Mouse (Mus musculus): Measurements from ENCODE around the gene Gm14418. TPM values are rescaled to one million over a fixed set of nuclear protein-coding genes. Genes with fewer than 3 reads are reported as not detected.

Gene Gm14418
- total RNA-seq (2023; ENCODE audit: inconsistent age): 0.55 to 3.1 TPM (median 2.0 TPM) in 4 replicates

GRCm38 (mm10) chr2:177398096-177398495, at the start of gene Gm14418:
Gene Gm14418 (minus strand): TSS chr2:177398320.

Other genes with a start within 250 kb of the Gm14418 start
- gene Gm14410, start 191.9 kb downstream of the Gm14418 start, total RNA-seq (2023; ENCODE audit: inconsistent age): 3.1 to 7.3 TPM (median 5.4 TPM) in 3 of 4 replicates, not detected in the other
- gene Gm14409, start 131.3 kb downstream of the Gm14418 start, total RNA-seq (2023; ENCODE audit: inconsistent age): not detected in 4 replicates
- not detected in 4 replicates for gene Gm14412, start 74.0 kb downstream of the Gm14418 start, total RNA-seq (2023; ENCODE audit: inconsistent age)
- gene Zfp970, start 66.4 kb upstream of the Gm14418 start, total RNA-seq (2023; ENCODE audit: inconsistent age): 1.5 to 2.9 TPM (median 2.3 TPM) in 4 replicates
- 2.1 to 4.7 TPM (median 3.3 TPM) in 4 replicates for gene Gm14403, start 99.9 kb upstream of the Gm14418 start, total RNA-seq (2023; ENCODE audit: inconsistent age)
- gene Gm14406, start 179.9 kb upstream of the Gm14418 start, total RNA-seq (2023; ENCODE audit: inconsistent age): not detected in 4 replicates